Mouse (Mus musculus): ENCODE data around the gene Erv3. TPM values are rescaled to one million over a fixed set of nuclear protein-coding genes. Genes with fewer than 3 reads are reported as not detected.

The Erv3 gene
- polyA plus RNA-seq, 1 experiment from 2014 or later, result not detected

- Histone ChIP-seq H3K27ac (ENCODE audit: low read length) (no peak overlapping the region), H3K4me3 (ENCODE audit: low read length) (no peak overlapping the region), H3K9ac (ENCODE audit: low read length) (no peak overlapping the region), H3K36me3 (ENCODE audit: control insufficient read depth, insufficient read depth) (no peaks in the 10 kb centered on the region), H3K27me3 (ENCODE audit: control insufficient read depth, insufficient read depth, low read length) (no peaks in the 10 kb centered on the region), H3K9me3 (replicated peaks; ENCODE audit: control insufficient read depth, low read length) (no peaks in the 10 kb centered on the region), H3K4me2 (ENCODE audit: low read depth, low read length) (no peak overlapping the region), H3K4me1 (ENCODE audit: control insufficient read depth, insufficient read depth, low read length) (peaks cover 3% of the 10 kb centered on the region; the same call in 1 of the 2 replicates)
- 70% methylated on average over 3 of the region's 3 CpGs for WGBS
- no peak for ATAC-seq (replicated peaks; ENCODE audit: extremely low read depth, insufficient read depth, low FRiP score)
Measured at GRCm38 (mm10) chr2:131822492-131822891, 37.1 kb downstream of the Erv3 start.

DNA sequence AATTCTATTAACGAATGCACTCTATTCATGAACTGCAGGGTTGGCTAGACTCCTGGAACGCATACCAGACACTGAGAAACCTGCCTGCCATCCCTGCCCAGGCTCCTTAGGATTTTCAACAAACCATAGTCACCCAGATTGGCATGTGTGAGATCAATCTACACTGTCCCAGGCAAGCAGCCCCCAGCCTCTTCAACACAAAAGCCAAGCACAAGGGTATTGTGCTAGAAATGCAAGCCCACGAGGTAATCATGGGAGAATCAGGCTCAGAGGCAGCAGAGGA lies 37.9 kb downstream of the Erv3 start:
- Histone ChIP-seq H3K4me2 (ENCODE audit: low read depth, low read length) (no peak overlapping the region), H3K4me1 (ENCODE audit: control insufficient read depth, insufficient read depth, low read length) (peaks cover 3% of the 10 kb centered on the region; the same call in 1 of the 2 replicates), H3K27me3 (ENCODE audit: control insufficient read depth, insufficient read depth, low read length) (no peaks in the 10 kb centered on the region), H3K4me3 (ENCODE audit: low read length) (no peak overlapping the region), H3K27ac (ENCODE audit: low read length) (no peak overlapping the region), H3K9ac (ENCODE audit: low read length) (no peak overlapping the region), H3K9me3 (replicated peaks; ENCODE audit: control insufficient read depth, low read length) (no peaks in the 10 kb centered on the region), H3K36me3 (ENCODE audit: control insufficient read depth, insufficient read depth) (no peaks in the 10 kb centered on the region)
- no peak for ATAC-seq (replicated peaks; ENCODE audit: extremely low read depth, insufficient read depth, low FRiP score)
- 69% methylated on average over 3 of the region's 3 CpGs for WGBS

GRCm38 (mm10) chr2:131820932-131821707 lies 38.4 kb downstream of the Erv3 start:
- no peak overlapping the region for H3K4me3 ChIP-seq (ENCODE audit: low read length)
- 28% methylated on average over 6 of the region's 6 CpGs for WGBS

GRCm38 (mm10) chr2:131820088-131820675 lies 39.4 kb downstream of the Erv3 start:
- ATAC-seq (replicated peaks; ENCODE audit: extremely low read depth, insufficient read depth, low FRiP score), result peak; percentile 67; the same call in 1 of the 2 replicates
- Histone ChIP-seq H3K4me3 (ENCODE audit: low read length) (peak overlapping the region; percentile 6), H3K27me3 (ENCODE audit: control insufficient read depth, insufficient read depth, low read length) (peaks cover under 1% of the 10 kb centered on the region; the same call in 1 of the 2 replicates), H3K36me3 (ENCODE audit: control insufficient read depth, insufficient read depth) (no peaks in the 10 kb centered on the region), H3K4me2 (ENCODE audit: low read depth, low read length) (peak overlapping the region; percentile 58), H3K9me3 (replicated peaks; ENCODE audit: control insufficient read depth, low read length) (no peaks in the 10 kb centered on the region), H3K27ac (ENCODE audit: low read length) (no peak overlapping the region), H3K4me1 (ENCODE audit: control insufficient read depth, insufficient read depth, low read length) (peaks cover 3% of the 10 kb centered on the region; the same call in 1 of the 2 replicates), H3K9ac (ENCODE audit: low read length) (no peak overlapping the region)
- 22% methylated on average over 14 of the region's 14 CpGs for WGBS

More at GRCm38 (mm10) chr2:131820932-131821707, 38.4 kb downstream of the Erv3 start:
- Histone ChIP-seq H3K9me3 (replicated peaks; ENCODE audit: control insufficient read depth, low read length) (no peaks in the 10 kb centered on the region), H3K4me1 (ENCODE audit: control insufficient read depth, insufficient read depth, low read length) (peaks cover 3% of the 10 kb centered on the region; the same call in 1 of the 2 replicates), H3K9ac (ENCODE audit: low read length) (no peak overlapping the region), H3K36me3 (ENCODE audit: control insufficient read depth, insufficient read depth) (no peaks in the 10 kb centered on the region), H3K4me2 (ENCODE audit: low read depth, low read length) (no peak overlapping the region), H3K27me3 (ENCODE audit: control insufficient read depth, insufficient read depth, low read length) (no peaks in the 10 kb centered on the region), H3K27ac (ENCODE audit: low read length) (no peak overlapping the region)
- no peak for ATAC-seq (replicated peaks; ENCODE audit: extremely low read depth, insufficient read depth, low FRiP score)

DNA sequence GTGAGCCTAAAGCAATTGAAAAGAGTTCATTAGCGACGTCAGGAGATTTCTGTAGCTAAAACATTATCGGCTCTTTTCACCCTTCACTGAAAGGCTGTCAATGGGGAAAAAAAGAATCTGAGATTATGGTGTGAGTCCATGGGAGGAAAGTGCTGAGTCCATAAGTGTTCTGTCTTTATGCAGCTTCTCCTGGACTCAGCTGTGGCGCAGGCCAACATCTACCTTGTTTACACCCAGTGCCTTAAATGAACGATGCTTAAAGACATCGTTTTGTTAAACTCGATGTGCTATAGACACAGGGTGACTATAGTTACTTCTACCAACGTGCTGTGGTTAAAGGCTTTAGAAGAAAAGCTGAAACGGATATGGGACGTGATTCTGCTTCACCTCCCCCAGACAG lies 45.2 kb downstream of the Erv3 start:
- Histone ChIP-seq H3K9ac (ENCODE audit: low read length) (no peak overlapping the region), H3K27ac (ENCODE audit: low read length) (no peak overlapping the region), H3K4me2 (ENCODE audit: low read depth, low read length) (no peak overlapping the region), H3K4me3 (ENCODE audit: low read length) (no peak overlapping the region), H3K9me3 (replicated peaks; ENCODE audit: control insufficient read depth, low read length) (no peaks in the 10 kb centered on the region), H3K27me3 (ENCODE audit: control insufficient read depth, insufficient read depth, low read length) (peaks cover 20% of the 10 kb centered on the region; the same call in 1 of the 2 replicates), H3K36me3 (ENCODE audit: control insufficient read depth, insufficient read depth) (no peaks in the 10 kb centered on the region), H3K4me1 (ENCODE audit: control insufficient read depth, insufficient read depth, low read length) (no peaks in the 10 kb centered on the region)
- ATAC-seq (replicated peaks; ENCODE audit: extremely low read depth, insufficient read depth, low FRiP score), result no peak
- WGBS, result 81% methylated on average over 10 of the region's 10 CpGs

DNA sequence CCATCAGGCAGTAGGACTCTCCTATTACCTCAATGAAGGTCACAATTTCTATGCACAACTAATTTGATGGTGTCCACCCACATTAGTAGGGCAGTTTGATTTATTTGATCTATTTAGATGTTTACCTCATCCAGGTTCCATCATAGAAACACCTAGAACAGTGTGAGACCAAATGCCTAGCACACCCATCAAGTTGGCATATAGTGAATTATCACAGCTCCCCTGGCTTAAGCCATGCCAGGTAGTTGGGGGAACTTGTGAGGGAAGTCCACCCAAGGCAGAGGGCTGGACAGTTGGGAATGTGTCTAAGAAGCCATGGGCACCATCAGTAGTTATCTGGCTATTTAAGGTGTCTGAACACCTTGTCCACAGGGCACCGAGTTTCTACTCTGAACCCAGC lies 46.1 kb downstream of the Erv3 start:
- Histone ChIP-seq H3K4me3 (ENCODE audit: low read length) (no peak overlapping the region), H3K9ac (ENCODE audit: low read length) (no peak overlapping the region), H3K36me3 (ENCODE audit: control insufficient read depth, insufficient read depth) (no peaks in the 10 kb centered on the region), H3K27ac (ENCODE audit: low read length) (no peak overlapping the region), H3K27me3 (ENCODE audit: control insufficient read depth, insufficient read depth, low read length) (peaks cover 20% of the 10 kb centered on the region; the same call in 1 of the 2 replicates), H3K9me3 (replicated peaks; ENCODE audit: control insufficient read depth, low read length) (no peaks in the 10 kb centered on the region), H3K4me1 (ENCODE audit: control insufficient read depth, insufficient read depth, low read length) (no peaks in the 10 kb centered on the region), H3K4me2 (ENCODE audit: low read depth, low read length) (no peak overlapping the region)
- WGBS, result 57% methylated on average over 1 of the region's 1 CpGs
- no peak for ATAC-seq (replicated peaks; ENCODE audit: extremely low read depth, insufficient read depth, low FRiP score)

DNA sequence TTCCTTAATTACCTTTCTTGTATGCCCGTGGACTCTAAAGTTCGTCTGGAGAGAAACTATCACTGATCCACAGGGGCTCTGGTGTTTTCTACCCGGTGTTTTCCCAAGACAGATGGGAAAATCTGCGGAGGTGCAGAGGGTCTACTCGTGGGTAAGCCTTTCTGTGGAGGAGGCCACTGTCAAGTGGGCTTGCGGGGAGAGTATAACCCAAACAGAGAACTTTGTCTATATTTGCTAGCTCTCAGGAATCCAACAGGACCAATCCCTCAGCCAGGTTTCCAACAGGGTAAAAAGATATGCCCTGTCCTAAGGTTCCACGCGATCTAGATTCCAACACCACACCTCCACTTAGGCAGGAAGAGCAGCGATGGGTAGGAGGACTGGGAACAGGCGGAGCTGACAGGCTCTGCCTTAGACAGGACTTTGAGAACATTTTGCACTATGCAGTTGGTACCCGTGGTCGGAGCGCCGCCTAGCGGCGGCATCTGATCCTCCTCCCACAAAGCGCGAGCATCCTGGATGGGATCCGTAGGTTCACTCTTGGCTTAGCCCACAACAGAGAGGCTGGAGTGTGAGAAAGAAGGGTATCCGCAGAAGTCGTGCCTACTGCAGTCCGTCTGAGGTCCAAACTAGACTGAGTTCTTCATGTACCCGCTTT lies 46.9 kb downstream of the Erv3 start:
- H3K27me3 ChIP-seq (ENCODE audit: control insufficient read depth, insufficient read depth, low read length), result peaks cover 20% of the 10 kb centered on the region; the same call in 1 of the 2 replicates
- H3K4me3 ChIP-seq (ENCODE audit: low read length), result no peak overlapping the region

GRCm38 (mm10) chr2:131811607-131812006 lies 47.9 kb downstream of the Erv3 start:
- no peak for ATAC-seq (replicated peaks; ENCODE audit: extremely low read depth, insufficient read depth, low FRiP score)
- Histone ChIP-seq H3K36me3 (ENCODE audit: control insufficient read depth, insufficient read depth) (no peaks in the 10 kb centered on the region), H3K27me3 (ENCODE audit: control insufficient read depth, insufficient read depth, low read length) (peaks cover 20% of the 10 kb centered on the region; the same call in 1 of the 2 replicates), H3K27ac (ENCODE audit: low read length) (no peak overlapping the region), H3K4me2 (ENCODE audit: low read depth, low read length) (no peak overlapping the region), H3K9me3 (replicated peaks; ENCODE audit: control insufficient read depth, low read length) (no peaks in the 10 kb centered on the region), H3K9ac (ENCODE audit: low read length) (no peak overlapping the region), H3K4me3 (ENCODE audit: low read length) (no peak overlapping the region), H3K4me1 (ENCODE audit: control insufficient read depth, insufficient read depth, low read length) (no peaks in the 10 kb centered on the region)
- WGBS, result 60% methylated on average over 2 of the region's 2 CpGs

More for the DNA sequence above, 46.9 kb downstream of the Erv3 start:
- Histone ChIP-seq H3K36me3 (ENCODE audit: control insufficient read depth, insufficient read depth) (no peaks in the 10 kb centered on the region), H3K4me2 (ENCODE audit: low read depth, low read length) (no peak overlapping the region), H3K9ac (ENCODE audit: low read length) (no peak overlapping the region), H3K27ac (ENCODE audit: low read length) (no peak overlapping the region), H3K4me1 (ENCODE audit: control insufficient read depth, insufficient read depth, low read length) (no peaks in the 10 kb centered on the region), H3K9me3 (replicated peaks; ENCODE audit: control insufficient read depth, low read length) (no peaks in the 10 kb centered on the region)
- ATAC-seq (replicated peaks; ENCODE audit: extremely low read depth, insufficient read depth, low FRiP score), result peak; percentile 84
- 18% methylated on average over 23 of the region's 23 CpGs for WGBS

- Histone ChIP-seq H3K27ac (ENCODE audit: low read length) (no peak overlapping the region), H3K4me3 (ENCODE audit: low read length) (no peak overlapping the region), H3K27me3 (ENCODE audit: control insufficient read depth, insufficient read depth, low read length) (peaks cover 9% of the 10 kb centered on the region; the same call in 1 of the 2 replicates), H3K9ac (ENCODE audit: low read length) (no peak overlapping the region), H3K4me2 (ENCODE audit: low read depth, low read length) (no peak overlapping the region), H3K36me3 (ENCODE audit: control insufficient read depth, insufficient read depth) (no peaks in the 10 kb centered on the region), H3K4me1 (ENCODE audit: control insufficient read depth, insufficient read depth, low read length) (no peaks in the 10 kb centered on the region), H3K9me3 (replicated peaks; ENCODE audit: control insufficient read depth, low read length) (no peaks in the 10 kb centered on the region)
- WGBS, result 48% methylated on average over 7 of the region's 7 CpGs
- ATAC-seq (replicated peaks; ENCODE audit: extremely low read depth, insufficient read depth, low FRiP score), result no peak
Measured at GRCm38 (mm10) chr2:131808856-131809255, 50.7 kb downstream of the Erv3 start.

Measured in heart, embryonic 16.5 days (tissue).